Comparison of ENCODE assay signal across 31 mouse cellular contexts in genomic region chr13:4712698-4713097, GRCm38 (mm10).
DNase-seq lines count a peak whose midpoint lies in the region; ATAC-seq and TF ChIP-seq lines count a peak whose summit lies in the region.
"Had no signal": no experiment of that assay in that cellular context is flagged by ENCODE, and none has a peak within 500 bp of the region (broad histone marks: within the 10 kb centered on the region; RNA-seq: fewer than 3 reads in every experiment).

No protein-coding gene starts in this region.

- no peak overlapping the region for H3K4me2 ChIP-seq in midbrain, embryonic 12.5 days (replicated peaks)
- H3K4me2 ChIP-seq in intestine, embryonic 16.5 days (ENCODE audit: low read depth, low read length), result no peak overlapping the region
- H3K4me2 ChIP-seq: embryonic facial prominence, embryonic 15.5 days; forebrain, embryonic 13.5 days; heart, embryonic 12.5 days; hindbrain, embryonic 13.5 days; midbrain, embryonic 11.5 days; stomach, embryonic 15.5 days had no signal

- no peak overlapping the region for H3K9ac ChIP-seq in midbrain, embryonic 12.5 days (replicated peaks)
- H3K9ac ChIP-seq in intestine, embryonic 16.5 days (ENCODE audit: low read depth, low read length), result no peak overlapping the region
- H3K9ac ChIP-seq: embryonic facial prominence, embryonic 15.5 days; forebrain, embryonic 13.5 days; heart, embryonic 12.5 days; hindbrain, embryonic 13.5 days; liver, embryonic 14.5 days; stomach, embryonic 15.5 days had no signal

- H3K4me3 ChIP-seq in midbrain, embryonic 12.5 days, result no peak overlapping the region
- no peak overlapping the region for H3K4me3 ChIP-seq in midbrain, embryonic 10.5 days
- no peak overlapping the region for H3K4me3 ChIP-seq in intestine, embryonic 16.5 days (ENCODE audit: low read length)
- H3K4me3 ChIP-seq: embryonic facial prominence, embryonic 10.5 days; embryonic facial prominence, embryonic 15.5 days; forebrain, embryonic 13.5 days; heart, embryonic 12.5 days; hindbrain, embryonic 13.5 days; stomach, embryonic 15.5 days had no signal

- no peak overlapping the region for H3K27ac ChIP-seq in midbrain, embryonic 12.5 days (replicated peaks)
- H3K27ac ChIP-seq in midbrain, embryonic 10.5 days (replicated peaks), result no peak overlapping the region
- H3K27ac ChIP-seq in intestine, embryonic 16.5 days (ENCODE audit: low read length), result no peak overlapping the region
- H3K27ac ChIP-seq: embryonic facial prominence, embryonic 10.5 days; embryonic facial prominence, embryonic 15.5 days; forebrain, embryonic 13.5 days; hindbrain, embryonic 13.5 days; kidney, postnatal 0 days; liver, embryonic 14.5 days; stomach, embryonic 15.5 days had no signal

- 0 out of 2 replicates have a peak, but pooled peaks have one; percentile 41 for ATAC-seq in midbrain, embryonic 12.5 days (ENCODE audit: low FRiP score, low read depth)
- ATAC-seq in intestine, embryonic 16.5 days, result peak; percentile 52; the same call in 1 of the 2 replicates
- ATAC-seq in activated CD4-positive, CD25-positive, alpha-beta regulatory T cell, adult 4 months, result no peak
- ATAC-seq: forebrain, embryonic 13.5 days had no signal

- no peaks in the 10 kb centered on the region for H3K4me1 ChIP-seq in midbrain, embryonic 12.5 days
- H3K4me1 ChIP-seq in midbrain, embryonic 10.5 days, result no peaks in the 10 kb centered on the region
- H3K4me1 ChIP-seq in intestine, embryonic 16.5 days (ENCODE audit: control insufficient read depth, insufficient read depth, low read length), result no peaks in the 10 kb centered on the region
- H3K4me1 ChIP-seq: embryonic facial prominence, embryonic 10.5 days; embryonic facial prominence, embryonic 15.5 days; forebrain, embryonic 13.5 days; heart, embryonic 12.5 days; hindbrain, embryonic 13.5 days; stomach, embryonic 15.5 days had no signal

- H3K27me3 ChIP-seq in midbrain, embryonic 12.5 days, result no peaks in the 10 kb centered on the region
- H3K27me3 ChIP-seq in midbrain, embryonic 10.5 days (ENCODE audit: low read depth, poor library complexity, severe bottlenecking), result no peaks in the 10 kb centered on the region
- no peaks in the 10 kb centered on the region for H3K27me3 ChIP-seq in intestine, embryonic 16.5 days (replicated peaks; ENCODE audit: control insufficient read depth, insufficient read depth, low read length)
- H3K27me3 ChIP-seq: embryonic facial prominence, embryonic 15.5 days; forebrain, embryonic 13.5 days; heart, embryonic 12.5 days; hindbrain, embryonic 13.5 days; stomach, embryonic 15.5 days had no signal

- H3K36me3 ChIP-seq in midbrain, embryonic 12.5 days, result no peaks in the 10 kb centered on the region
- no peaks in the 10 kb centered on the region for H3K36me3 ChIP-seq in midbrain, embryonic 10.5 days
- H3K36me3 ChIP-seq in intestine, embryonic 16.5 days (ENCODE audit: control insufficient read depth, insufficient read depth, low read length), result no peaks in the 10 kb centered on the region
- H3K36me3 ChIP-seq: embryonic facial prominence, embryonic 10.5 days; embryonic facial prominence, embryonic 15.5 days; heart, embryonic 12.5 days; hindbrain, embryonic 13.5 days; stomach, embryonic 15.5 days had no signal

- no peak for TF ChIP-seq POLR2A in brain, embryonic 14.5 days (IDR thresholded peaks at IDR 0.05; ENCODE audit: borderline replicate concordance, extremely low read depth, insufficient read depth, insufficient read length, poor library complexity, severe bottlenecking)

- no peak for TF ChIP-seq CTCF in brain, embryonic 14.5 days (IDR thresholded peaks at IDR 0.05; ENCODE audit: borderline replicate concordance, extremely low read depth, insufficient read depth, insufficient read length)

- DNase-seq in midbrain, embryonic 10.5 days (ENCODE audit: low spot score), result no peak
- DNase-seq in brain, embryonic 14.5 days (ENCODE audit: low read depth), result peak; percentile 3
- no peak for DNase-seq in urinary bladder, adult 2 months (ENCODE audit: low spot score)
- no peak for DNase-seq in adrenal gland, postnatal 14 days
- DNase-seq: adrenal gland, postnatal 10 days; cerebellum, adult 11-12 months; cerebellum, adult 9-11 months; gastrocnemius, postnatal 25 days; heart, adult 18-20 months; heart, postnatal 4 days; kidney, adult 2 months; kidney, postnatal 4 days; layer of hippocampus, adult 9-11 months; liver; lung, adult 2 months; lung, postnatal 10 days; retina, postnatal 1 day; right cerebral cortex, postnatal 25 days; thymus, postnatal 14 days had no signal

- WGBS in midbrain, embryonic 12.5 days, result 59% methylated on average over 3 of the region's 3 CpGs
- WGBS in midbrain, embryonic 10.5 days, result 82% methylated on average over 3 of the region's 3 CpGs
- WGBS in intestine, embryonic 16.5 days, result 48% methylated on average over 3 of the region's 3 CpGs

- H3K9me3 ChIP-seq in midbrain, embryonic 12.5 days, result no peaks in the 10 kb centered on the region
- H3K9me3 ChIP-seq in midbrain, embryonic 10.5 days (replicated peaks), result no peaks in the 10 kb centered on the region
- no peaks in the 10 kb centered on the region for H3K9me3 ChIP-seq in intestine, embryonic 16.5 days (ENCODE audit: control insufficient read depth, low read length)
- H3K9me3 ChIP-seq: embryonic facial prominence, embryonic 10.5 days; embryonic facial prominence, embryonic 15.5 days; forebrain, embryonic 13.5 days; heart, embryonic 12.5 days; hindbrain, embryonic 13.5 days; stomach, embryonic 15.5 days had no signal
